Mouse (Mus musculus) hindbrain, embryonic 11.5 days (tissue): ENCODE measurements around the gene Fgfr2. TPM values are rescaled to one million over a fixed set of nuclear protein-coding genes. Genes with fewer than 3 reads are reported as not detected.

Source experiments
- ATAC-seq: fragments of 200-750 bp; cut with Nextera tagmentation; 2 replicates; pipeline ENCODE4 v1.8.0; 2017; ENCODE audit warnings: mild to moderate bottlenecking, moderate TSS enrichment, moderate library complexity; ENCODE audit not compliant: low FRiP score
- DNase-seq: peaks from one replicate; pipeline ENCODE4 v3.0.0-alpha.2; 2015; ENCODE audit warnings: low spot score
- H3K27ac ChIP-seq: fragments of 300-500 bp; sonication (generic); 2 replicates; pipeline ENCODE4 v1.5.1; 2014; ENCODE audit warnings: mild to moderate bottlenecking, low read depth, low read length
- H3K27me3 ChIP-seq: fragments of 300-500 bp; sonication (generic); 2 replicates; pipeline ENCODE4 v1.6.1; 2014; ENCODE audit warnings: mild to moderate bottlenecking, low read length, moderate library complexity, mixed read lengths; ENCODE audit not compliant: control insufficient read depth, insufficient read depth
- H3K36me3 ChIP-seq: fragments of 300-500 bp; sonication (generic); 2 replicates; pipeline ENCODE4 v1.6.1; 2014; ENCODE audit warnings: mild to moderate bottlenecking, low read length, moderate library complexity, mixed read lengths; ENCODE audit not compliant: control insufficient read depth, insufficient read depth
- H3K4me1 ChIP-seq: fragments of 300-500 bp; sonication (generic); replicated peaks from 2 replicates; pipeline ENCODE4 v1.6.1; 2014; ENCODE audit warnings: low read length, mixed read lengths; ENCODE audit not compliant: control insufficient read depth, insufficient read depth
- H3K4me2 ChIP-seq: fragments of 300-500 bp; sonication (generic); replicated peaks from 2 replicates; pipeline ENCODE4 v1.6.1; 2014; ENCODE audit warnings: mild to moderate bottlenecking, low read depth, low read length
- H3K4me3 ChIP-seq: fragments of 300-500 bp; sonication (generic); 2 replicates; pipeline ENCODE4 v1.5.1; 2014; ENCODE audit warnings: low read depth, low read length
- H3K9ac ChIP-seq: fragments of 300-500 bp; sonication (generic); 2 replicates; pipeline ENCODE4 v1.6.1; 2014; ENCODE audit warnings: low read depth, low read length
- H3K9me3 ChIP-seq: fragments of 300-500 bp; sonication (generic); 2 replicates; pipeline ENCODE4 v1.6.1; 2016; ENCODE audit warnings: low read length; ENCODE audit not compliant: control insufficient read depth
- WGBS: fragments of 180-500 bp; shearing (Covaris S2); extraction: QIAGEN DNeasy Blood & Tissue Kit; methylation state at CpG from one replicate; pipeline ENCODE4 v1.1.7; 2014; 5-methylcytosine and 5-hydroxymethylcytosine counted together
- polyA plus RNA-seq: library from polyadenylated mRNA; unstranded; fragments of >200 nt; fragmentation: Nextera tagmentation; extraction: Ambion mirVana; gene quantifications from 2 replicates; pipeline ENCODE4 v1.2.1, GENCODE M21; 2014

Gene Fgfr2
- polyA plus RNA-seq, 1 experiment from 2014 or later: 71.3 TPM

- WGBS: 40% methylated on average over 4 of the region's 4 CpGs
- H3K4me2 ChIP-seq: no peak overlapping the region
- ATAC-seq (0 out of 2 replicates have a peak, but pooled peaks have one; percentile 62), DNase-seq (peak; percentile 37)
- H3K4me3 ChIP-seq: no peak overlapping the region
- peaks cover 13% of the 10 kb centered on the region for H3K4me1 ChIP-seq
- no peaks in the 10 kb centered on the region for H3K9me3 ChIP-seq
- no peak overlapping the region for H3K9ac ChIP-seq
- no peaks in the 10 kb centered on the region for H3K27me3 ChIP-seq
- no peak overlapping the region for H3K27ac ChIP-seq
- no peaks in the 10 kb centered on the region for H3K36me3 ChIP-seq
Observed at GRCm38 (mm10) chr7:132780611-132781010, 342.5 kb downstream of the Fgfr2 start.

DNA sequence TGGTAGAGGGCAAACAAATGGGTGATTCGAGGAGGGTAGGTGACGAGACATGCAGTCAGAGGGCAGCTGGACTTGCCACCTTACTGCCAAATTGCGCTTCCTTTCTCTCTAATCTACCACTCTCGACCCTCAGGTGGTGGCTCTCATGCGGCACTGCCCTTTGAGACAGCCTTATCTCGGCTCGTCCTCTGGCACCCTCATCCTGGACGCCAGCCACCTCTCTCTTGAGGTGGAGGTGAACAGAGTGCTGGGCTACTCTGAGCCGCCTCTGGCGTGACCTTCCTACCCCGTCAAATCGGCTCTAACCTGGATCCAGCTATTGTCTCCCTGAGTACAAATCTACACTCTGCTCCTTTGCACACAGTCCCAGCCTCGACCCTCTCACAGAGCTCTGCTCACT, 344.5 kb downstream of the Fgfr2 start:
- ATAC-seq (no peak), DNase-seq (no peak)
- Histone ChIP-seq H3K4me3 (no peak overlapping the region), H3K9me3 (no peaks in the 10 kb centered on the region), H3K27me3 (no peaks in the 10 kb centered on the region), H3K36me3 (no peaks in the 10 kb centered on the region), H3K4me1 (peaks cover 13% of the 10 kb centered on the region), H3K27ac (no peak overlapping the region), H3K9ac (no peak overlapping the region), H3K4me2 (no peak overlapping the region)
- WGBS: 91% methylated on average over 13 of the region's 13 CpGs

GRCm38 (mm10) chr7:132777728-132778453, 345.3 kb downstream of the Fgfr2 start:
- Histone ChIP-seq H3K4me2 (no peak overlapping the region), H3K27me3 (no peaks in the 10 kb centered on the region), H3K4me3 (no peak overlapping the region), H3K9ac (no peak overlapping the region), H3K4me1 (peaks cover 13% of the 10 kb centered on the region), H3K36me3 (no peaks in the 10 kb centered on the region), H3K27ac (no peak overlapping the region), H3K9me3 (no peaks in the 10 kb centered on the region)
- 78% methylated on average over 1 of the region's 1 CpGs for WGBS
- ATAC-seq (no peak), DNase-seq (no peak)

DNA sequence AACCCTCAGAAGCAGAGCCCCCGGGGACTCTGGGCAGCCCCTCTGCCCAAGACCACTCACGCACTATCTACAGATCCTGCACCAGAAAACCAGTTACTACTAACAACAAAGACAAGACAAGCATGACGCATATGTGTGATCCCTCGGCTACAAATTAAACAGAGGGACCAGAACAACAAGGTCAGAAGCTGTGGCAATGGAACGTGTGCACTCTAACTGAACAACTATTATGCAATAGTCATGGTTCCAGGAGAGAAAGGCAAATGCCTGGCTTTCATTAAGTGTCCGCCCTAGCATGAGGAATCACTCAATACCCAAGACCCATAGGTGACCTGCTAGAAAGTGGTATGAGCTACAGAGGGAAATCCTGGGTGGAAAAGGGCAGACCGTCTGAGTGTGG, 346.0 kb downstream of the Fgfr2 start:
- 83% methylated on average over 7 of the region's 7 CpGs for WGBS
- no peak overlapping the region for H3K27ac ChIP-seq
- H3K4me2 ChIP-seq: no peak overlapping the region
- no peaks in the 10 kb centered on the region for H3K36me3 ChIP-seq
- DNase-seq: no peak
- peaks cover 13% of the 10 kb centered on the region for H3K4me1 ChIP-seq
- H3K9me3 ChIP-seq: no peaks in the 10 kb centered on the region
- H3K27me3 ChIP-seq: no peaks in the 10 kb centered on the region
- no peak overlapping the region for H3K4me3 ChIP-seq
- no peak for ATAC-seq
- no peak overlapping the region for H3K9ac ChIP-seq

DNA sequence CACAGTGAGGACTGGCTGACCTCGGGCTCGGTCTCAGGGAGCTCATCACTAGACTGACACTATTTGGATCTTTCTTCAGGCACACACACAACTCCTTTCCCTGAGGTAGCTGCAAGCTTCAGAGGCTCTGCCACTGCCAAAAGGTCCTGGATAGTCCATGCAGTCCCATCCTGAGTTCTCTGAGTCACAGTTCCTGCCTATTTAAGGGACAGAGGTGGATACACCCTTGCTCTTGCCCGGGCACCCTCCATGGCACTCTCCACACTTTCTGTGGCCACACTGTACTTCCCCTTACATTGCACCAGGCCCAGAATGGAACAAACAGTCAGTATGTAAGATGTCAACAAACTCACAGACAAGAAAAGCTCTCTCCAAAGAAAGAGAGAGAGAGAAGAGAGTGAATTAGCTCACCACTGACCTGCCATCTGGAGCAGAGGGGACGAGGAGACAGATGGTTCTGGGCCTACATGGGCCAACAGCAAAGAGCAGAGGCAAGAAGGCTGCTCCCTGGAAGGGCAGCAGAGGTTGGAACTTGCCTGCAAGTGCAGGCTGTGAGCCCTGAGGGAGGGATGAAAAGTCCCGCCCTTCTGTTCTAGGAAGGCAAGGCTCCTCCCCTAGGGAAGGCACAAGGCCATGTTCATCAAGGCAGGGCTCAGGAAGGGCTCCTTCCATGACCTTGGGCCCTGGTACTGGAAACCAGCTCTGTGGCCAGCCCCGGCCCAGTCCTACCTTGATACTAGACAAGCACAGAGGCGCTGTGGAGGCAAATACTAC, 346.6 kb downstream of the Fgfr2 start:
- DNase-seq: no peak
- Histone ChIP-seq H3K4me1 (peaks cover 9% of the 10 kb centered on the region), H3K4me2 (no peak overlapping the region), H3K27ac (no peak overlapping the region), H3K4me3 (no peak overlapping the region), H3K36me3 (no peaks in the 10 kb centered on the region), H3K9me3 (no peaks in the 10 kb centered on the region), H3K27me3 (no peaks in the 10 kb centered on the region), H3K9ac (no peak overlapping the region)
- ATAC-seq: no peak
- WGBS: 90% methylated on average over 7 of the region's 7 CpGs

DNA sequence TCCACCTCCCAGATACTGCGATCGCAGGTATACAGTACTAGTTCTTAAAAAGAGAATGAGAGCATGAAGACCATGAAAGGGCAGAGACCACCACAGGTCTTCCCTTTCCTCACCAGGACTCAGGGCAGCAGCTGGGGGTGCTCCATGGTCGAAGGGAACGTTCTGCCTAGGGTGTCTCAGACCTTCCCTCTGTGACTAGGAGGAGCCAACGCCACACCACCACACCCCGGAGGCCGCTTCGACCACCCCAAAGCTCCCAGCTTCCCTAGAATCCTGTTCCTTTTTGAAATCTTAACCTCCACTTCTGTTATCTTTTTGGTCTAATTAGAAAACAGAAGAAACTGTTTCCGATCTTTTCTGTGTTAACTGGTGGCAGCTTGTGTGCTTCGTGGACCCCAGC, 347.2 kb downstream of the Fgfr2 start:
- H3K4me2 ChIP-seq: no peak overlapping the region
- H3K36me3 ChIP-seq: no peaks in the 10 kb centered on the region
- no peak overlapping the region for H3K27ac ChIP-seq
- no peak overlapping the region for H3K9ac ChIP-seq
- ATAC-seq (no peak), DNase-seq (no peak)
- no peaks in the 10 kb centered on the region for H3K9me3 ChIP-seq
- H3K27me3 ChIP-seq: no peaks in the 10 kb centered on the region
- WGBS: 94% methylated on average over 10 of the region's 10 CpGs
- peaks cover 3% of the 10 kb centered on the region; the same call in 1 of the 2 replicates for H3K4me1 ChIP-seq
- H3K4me3 ChIP-seq: no peak overlapping the region

DNA sequence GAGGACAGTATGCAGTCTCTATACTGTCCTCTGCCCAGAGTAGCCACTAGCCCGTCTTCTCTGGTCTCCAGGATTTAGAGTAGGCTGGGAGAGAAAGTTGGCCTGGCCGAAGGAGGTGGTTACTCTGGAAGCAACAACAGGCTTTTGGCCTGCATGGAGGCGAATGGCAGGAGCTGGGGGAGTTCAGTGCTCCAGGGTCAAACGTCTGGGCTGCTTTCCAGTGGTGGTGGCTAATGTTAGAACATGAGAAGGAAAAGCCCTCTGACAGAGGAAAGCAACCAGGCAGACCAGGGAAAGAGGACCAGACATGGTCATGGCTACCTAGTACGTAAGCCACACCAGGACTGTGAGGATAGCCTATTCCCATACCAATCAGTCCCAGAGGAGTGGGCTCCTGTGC, 347.8 kb downstream of the Fgfr2 start:
- no peak for DNase-seq
- WGBS: 92% methylated on average over 5 of the region's 5 CpGs
- H3K36me3 ChIP-seq: no peaks in the 10 kb centered on the region
- ATAC-seq: no peak
- no peaks in the 10 kb centered on the region for H3K9me3 ChIP-seq
- no peak overlapping the region for H3K27ac ChIP-seq
- H3K27me3 ChIP-seq: no peaks in the 10 kb centered on the region
- no peak overlapping the region for H3K4me3 ChIP-seq
- no peak overlapping the region for H3K9ac ChIP-seq
- no peak overlapping the region for H3K4me2 ChIP-seq
- no peaks in the 10 kb centered on the region for H3K4me1 ChIP-seq

GRCm38 (mm10) chr7:132773011-132773705, 350.0 kb downstream of the Fgfr2 start:
- ATAC-seq: no peak
- Histone ChIP-seq H3K36me3 (no peaks in the 10 kb centered on the region), H3K27ac (no peak overlapping the region), H3K9me3 (no peaks in the 10 kb centered on the region), H3K9ac (no peak overlapping the region), H3K27me3 (no peaks in the 10 kb centered on the region), H3K4me1 (no peaks in the 10 kb centered on the region), H3K4me2 (no peak overlapping the region), H3K4me3 (no peak overlapping the region)
- 92% methylated on average over 7 of the region's 7 CpGs for WGBS
- no peak for DNase-seq
